Mouse (Mus musculus): ENCODE results near the gene Exd1.

DNA sequence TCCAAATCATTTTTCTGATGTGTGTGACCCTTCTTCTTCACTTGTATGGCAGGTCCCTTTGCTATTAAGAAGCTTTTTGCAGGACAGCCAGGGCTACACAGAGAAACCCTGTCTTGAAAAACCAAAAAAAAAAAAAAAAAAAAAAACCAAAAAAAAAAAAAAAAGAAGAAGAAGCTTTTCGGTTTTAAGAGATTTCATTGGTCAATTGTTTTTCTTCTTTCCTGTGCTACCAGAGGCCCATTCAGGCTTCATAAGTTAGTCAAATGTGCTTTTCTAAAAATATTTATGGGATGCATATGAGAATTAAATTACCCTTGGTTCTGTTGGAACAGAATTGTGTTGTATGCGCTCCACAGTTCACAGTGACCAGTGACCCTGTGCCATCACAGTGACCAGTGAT lies 48.6 kb downstream of the Exd1 start:
- TF ChIP-seq CTCF (IDR thresholded peaks at IDR 0.05) (no peak), EP300 (IDR thresholded peaks at IDR 0.05) (no peak)
